Mouse (Mus musculus): ENCODE measurements around the gene Slc1a3.

GRCm38 (mm10) chr15:8595226-8595625 lies 115.3 kb downstream of the Slc1a3 start:
- no peak for TF ChIP-seq FLI1 (IDR thresholded peaks at IDR 0.05; ENCODE audit: low read length)
- no peak for TF ChIP-seq GATA1 (IDR thresholded peaks at IDR 0.05; ENCODE audit: borderline replicate concordance, low read length)
